Mouse (Mus musculus) adrenal gland, postnatal 14 days (tissue): Measurements from ENCODE around the gene D930048N14Rik. TPM values are rescaled to one million over a fixed set of nuclear protein-coding genes. Genes with fewer than 3 reads are reported as not detected.

Experiments
- DNase-seq: peaks from one replicate; pipeline ENCODE4 v3.0.0; 2021; ENCODE audit warnings: mixed read lengths
- total RNA-seq: library from RNA; stranded (reverse); gene quantifications from 2 replicates; pipeline ENCODE4 v1.2.3, GENCODE M21; 2021

The D930048N14Rik gene
- total RNA-seq, 1 experiment from 2014 or later = 1.9 TPM

- peak; percentile 62 for DNase-seq
These were observed 52.7 kb downstream of the D930048N14Rik start for GRCm38 (mm10) chr11:51703379-51703998.

DNA sequence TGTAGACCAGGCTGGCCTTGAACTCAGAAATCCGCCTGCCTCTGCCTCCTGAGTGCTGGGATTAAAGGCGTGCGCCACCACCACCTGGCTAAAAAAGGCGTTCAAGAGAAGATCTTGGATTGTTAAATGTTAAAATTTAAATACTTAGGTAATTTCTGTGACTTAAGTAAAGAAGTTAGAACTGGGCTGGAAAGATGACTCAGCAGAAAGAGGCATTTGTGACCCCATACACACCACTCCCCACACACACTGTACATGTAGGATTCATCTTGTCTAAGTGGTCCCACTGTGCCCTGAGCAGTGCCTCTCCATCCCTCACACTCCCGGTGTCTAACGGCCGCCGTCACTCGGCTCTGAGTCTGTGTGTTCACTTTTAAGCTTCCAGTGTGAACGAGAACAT, 55.7 kb downstream of the D930048N14Rik start:
- DNase-seq = no peak

DNA sequence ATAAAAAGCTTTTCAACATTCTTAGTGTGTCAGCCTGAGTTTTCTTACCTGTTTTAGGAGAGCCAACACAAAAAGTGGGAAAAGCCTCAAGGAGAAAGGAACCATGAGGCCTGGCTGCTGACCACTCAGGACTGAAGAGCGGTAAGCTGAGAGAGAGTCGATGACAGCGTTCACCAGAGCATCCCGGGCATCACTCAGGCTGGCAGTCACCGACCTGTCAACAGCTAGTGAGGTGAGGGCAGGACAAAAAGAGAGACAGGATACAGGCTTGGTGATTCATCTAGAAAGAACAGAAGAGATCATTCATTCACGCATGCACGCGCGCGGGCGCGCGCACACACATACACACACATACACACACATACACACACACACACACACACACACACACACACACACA, 56.3 kb downstream of the D930048N14Rik start:
- DNase-seq = no peak

Other genes starting within 250 kb of the D930048N14Rik start
- gene Phykpl, start 66.2 kb upstream of the D930048N14Rik start, total RNA-seq = 27.8 and 29.1 TPM in 2 replicates
- gene Hnrnpab, start 44.1 kb upstream of the D930048N14Rik start, total RNA-seq = 354 and 356 TPM in 2 replicates
- 64.2 and 74.7 TPM in 2 replicates for gene Nhp2, start 31.2 kb upstream of the D930048N14Rik start, total RNA-seq
- gene Rmnd5b, start 15.1 kb upstream of the D930048N14Rik start, total RNA-seq = 39.0 and 39.9 TPM in 2 replicates
- 16.2 and 18.8 TPM in 2 replicates for gene N4bp3, start 112 bp upstream of the D930048N14Rik start, total RNA-seq
- 47.1 and 52.0 TPM in 2 replicates for gene 0610009B22Rik, start 37.9 kb downstream of the D930048N14Rik start, total RNA-seq
- gene Sec24a, start 112.7 kb downstream of the D930048N14Rik start, total RNA-seq = 31.7 and 37.9 TPM in 2 replicates
- gene Sar1b, start 112.7 kb downstream of the D930048N14Rik start, total RNA-seq = 95.1 and 99.2 TPM in 2 replicates
- 11.9 and 15.1 TPM in 2 replicates for gene Jade2, start 206.7 kb downstream of the D930048N14Rik start, total RNA-seq